Mouse (Mus musculus): ENCODE data around the gene Phf6.
"Not testable (repeated sequence)": the region's sequence is repeated elsewhere in the genome, so short reads cannot be mapped to it uniquely, and the experiment has no call there.

Gene Phf6

GRCm38 (mm10) chrX:52911587-52912371, at the start of gene Phf6:
Phf6 (plus strand) TSS chrX:52912266.
- DNase-seq (ENCODE audit: low spot score in 2 of 2), result peak; percentile 85 to 86

- peak in 1 of 2 experiments; percentile 4 for DNase-seq (ENCODE audit: low spot score in 2 of 2)
Measured at GRCm38 (mm10) chrX:52864126-52864525, 47.9 kb upstream of the Phf6 start.

GRCm38 (mm10) chrX:52898486-52898885, 13.6 kb upstream of the Phf6 start:
- not testable (repeated sequence) for DNase-seq (ENCODE audit: low spot score in 2 of 2)

GRCm38 (mm10) chrX:52912372-52912728, 284 bp downstream of the Phf6 start:
- no peak for DNase-seq (ENCODE audit: low spot score in 2 of 2)

GRCm38 (mm10) chrX:52912826-52913701, 998 bp downstream of the Phf6 start:
- DNase-seq (ENCODE audit: low spot score in 2 of 2), result peak in 1 of 2 experiments; percentile 5

- peak in 1 of 2 experiments; percentile 5 for DNase-seq (ENCODE audit: low spot score in 2 of 2)
Measured at GRCm38 (mm10) chrX:52913856-52914255, 1.8 kb downstream of the Phf6 start.

GRCm38 (mm10) chrX:52914705-52915104, 2.6 kb downstream of the Phf6 start:
- DNase-seq (ENCODE audit: low spot score in 2 of 2), result no peak

- no peak for DNase-seq (ENCODE audit: low spot score in 2 of 2)
Measured at GRCm38 (mm10) chrX:52916516-52916915, 4.5 kb downstream of the Phf6 start.

GRCm38 (mm10) chrX:52926726-52927125, 14.7 kb downstream of the Phf6 start:
- no peak for DNase-seq (ENCODE audit: low spot score in 2 of 2)

GRCm38 (mm10) chrX:52928883-52929282, 16.8 kb downstream of the Phf6 start:
- DNase-seq (ENCODE audit: low spot score in 2 of 2), result peak in 1 of 2 experiments; percentile 39

GRCm38 (mm10) chrX:52929779-52930178, 17.7 kb downstream of the Phf6 start:
- DNase-seq (ENCODE audit: low spot score in 2 of 2), result no peak

- no peak for DNase-seq (ENCODE audit: low spot score in 2 of 2)
Measured at GRCm38 (mm10) chrX:52930191-52930590, 18.1 kb downstream of the Phf6 start.

GRCm38 (mm10) chrX:52932161-52932560, 20.1 kb downstream of the Phf6 start:
- no peak for DNase-seq (ENCODE audit: low spot score in 2 of 2)

- no peak for DNase-seq (ENCODE audit: low spot score in 2 of 2)
Measured at GRCm38 (mm10) chrX:52934496-52934895, 22.4 kb downstream of the Phf6 start.

- DNase-seq (ENCODE audit: low spot score in 2 of 2), result no peak
Measured at GRCm38 (mm10) chrX:52945509-52945908, 33.4 kb downstream of the Phf6 start.

- DNase-seq (ENCODE audit: low spot score in 2 of 2), result peak in 1 of 2 experiments; percentile 33
Measured at GRCm38 (mm10) chrX:52949713-52950112, 37.6 kb downstream of the Phf6 start.

- DNase-seq (ENCODE audit: low spot score in 2 of 2), result no peak
Measured at GRCm38 (mm10) chrX:52956942-52957341, 44.9 kb downstream of the Phf6 start.

- DNase-seq (ENCODE audit: low spot score in 2 of 2), result no peak
Measured at GRCm38 (mm10) chrX:52961559-52962110, 49.6 kb downstream of the Phf6 start.

GRCm38 (mm10) chrX:52965149-52965548, 53.1 kb downstream of the Phf6 start:
- no peak for DNase-seq (ENCODE audit: low spot score in 2 of 2)

GRCm38 (mm10) chrX:52971211-52972006, 59.3 kb downstream of the Phf6 start:
- no peak for DNase-seq (ENCODE audit: low spot score in 2 of 2)

GRCm38 (mm10) chrX:52972129-52972528, 60.1 kb downstream of the Phf6 start:
- no peak for DNase-seq (ENCODE audit: low spot score in 2 of 2)

- DNase-seq (ENCODE audit: low spot score in 2 of 2), result no peak
Measured at GRCm38 (mm10) chrX:52972680-52973079, 60.6 kb downstream of the Phf6 start.

Measured in thymus, postnatal 10 days (tissue).